Mouse (Mus musculus): ENCODE measurements at regions not wholly inside any gene's neighbourhood (a gene's known extent, or its start where the extent isn't known, plus 50 kb on each side); places are given as distances from the start of the nearest gene placed in this dataset.
A peak's percentile ranks its signal among the peaks of the same experiment; 100 is the strongest.

DNA sequence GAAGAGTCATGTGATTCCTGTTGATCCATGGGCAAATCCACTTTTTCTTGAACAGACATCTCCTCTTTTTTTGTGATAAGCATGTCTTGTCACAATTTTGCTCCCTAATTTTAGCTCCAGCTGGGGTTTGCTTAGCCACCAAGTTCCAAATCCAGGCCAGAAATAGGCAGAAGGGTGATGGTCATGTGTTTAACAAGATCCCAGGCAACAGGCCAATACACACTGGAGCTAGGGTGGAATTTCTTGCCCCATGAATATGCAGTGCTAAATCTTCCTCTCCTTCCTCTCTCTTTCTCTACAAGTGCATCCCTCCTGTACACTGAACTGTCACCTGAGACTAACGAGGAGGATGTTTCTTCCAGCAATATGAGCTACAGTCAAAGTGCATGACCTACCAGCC, 58.6 kb upstream of the Vgll2 start:
- peak in 1 of 2 experiments; percentile 37 for DNase-seq (ENCODE audit: low spot score in 2 of 2)

DNA sequence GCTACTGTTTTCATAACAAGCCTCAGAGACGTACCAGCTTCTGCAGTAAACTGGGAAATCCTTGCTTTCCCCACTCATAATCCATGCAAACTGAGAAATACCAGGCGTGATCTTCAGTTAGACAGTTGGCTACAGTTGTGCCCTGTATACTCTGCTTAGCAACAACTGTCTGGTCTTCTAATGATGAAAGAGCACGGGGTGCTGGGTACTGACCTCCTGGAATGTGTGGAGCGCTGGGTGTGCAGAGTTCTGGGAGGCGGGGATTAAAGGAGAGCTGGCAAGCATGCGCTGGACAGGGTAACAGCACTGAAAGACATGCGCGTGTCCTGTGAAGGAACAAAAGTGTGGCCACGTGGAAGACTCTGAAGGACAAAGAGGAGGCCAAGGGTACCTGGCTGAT, 52.2 kb upstream of the Vgll2 start:
- DNase-seq (ENCODE audit: low spot score in 2 of 2) = no peak

Measured in gastrocnemius, adult 8-10 months (tissue).